Mouse (Mus musculus) monocyte, adult 2 months (primary cell): ENCODE data around the gene Zfp637.
"Not testable (repeated sequence)": the region's sequence is repeated elsewhere in the genome, so short reads cannot be mapped to it uniquely, and the experiment has no call there.

Experiments
- DNase-seq, 2 experiments: peaks; one replicate each; pipeline ENCODE4 v3.0.0; 2022; ENCODE audit warnings: low spot score in 2 of 2, low read depth in 1 of 2

Zfp637 gene

DNA sequence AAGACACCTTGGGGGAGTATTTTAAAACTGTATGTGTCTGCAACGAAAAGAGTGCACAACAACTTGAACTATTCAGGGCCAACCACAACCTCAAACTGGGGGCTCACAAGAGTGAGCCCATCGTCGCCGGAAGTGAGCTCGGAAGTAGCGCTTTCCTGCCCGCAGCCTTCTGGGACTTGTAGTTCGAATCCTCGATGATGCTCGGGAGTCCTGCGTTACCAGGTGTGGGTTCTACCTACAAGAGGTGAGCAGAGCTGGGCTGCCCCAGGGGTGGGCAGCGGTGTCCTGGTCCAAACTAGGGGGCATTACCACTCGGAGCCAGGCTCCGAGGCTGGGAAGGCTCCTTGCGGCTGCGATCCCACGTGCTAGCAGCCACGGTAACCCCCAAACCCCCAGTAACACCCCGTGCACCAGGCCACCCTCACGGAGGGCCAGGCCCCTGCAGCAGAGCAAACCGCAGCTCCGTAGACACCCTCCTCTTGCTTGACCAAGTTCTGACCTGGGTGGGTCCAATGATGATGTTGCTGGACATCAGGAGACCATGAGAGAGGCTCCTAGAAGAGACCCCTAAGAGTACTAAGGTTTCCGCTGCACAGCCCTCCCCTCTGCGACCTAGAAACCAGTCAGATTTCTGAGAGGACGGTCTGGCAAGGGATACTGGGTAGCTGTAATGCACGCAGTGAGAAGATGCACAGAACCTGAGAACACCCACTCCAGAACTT, 22.1 kb downstream of the Zfp637 start:
- DNase-seq, result no peak

DNA sequence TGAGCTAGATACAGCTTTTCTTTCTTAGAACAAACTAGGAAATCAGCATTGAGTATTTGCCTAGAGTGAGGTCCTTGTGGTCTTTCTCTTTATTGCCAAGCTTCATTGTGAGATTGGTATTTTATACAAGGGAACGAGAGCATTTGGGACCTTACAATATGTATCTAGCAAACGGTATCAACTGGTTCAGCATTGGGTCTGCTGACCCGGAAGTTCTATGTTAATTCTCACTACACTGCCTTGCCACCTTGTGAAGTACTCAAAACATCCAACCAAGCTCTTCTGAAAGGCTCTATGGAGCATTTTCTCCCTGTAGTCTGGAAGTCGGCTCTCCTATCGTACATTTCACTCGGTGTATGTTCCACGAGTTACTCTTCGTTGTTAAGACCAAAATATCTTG, 22.8 kb downstream of the Zfp637 start:
- DNase-seq, result no peak

DNA sequence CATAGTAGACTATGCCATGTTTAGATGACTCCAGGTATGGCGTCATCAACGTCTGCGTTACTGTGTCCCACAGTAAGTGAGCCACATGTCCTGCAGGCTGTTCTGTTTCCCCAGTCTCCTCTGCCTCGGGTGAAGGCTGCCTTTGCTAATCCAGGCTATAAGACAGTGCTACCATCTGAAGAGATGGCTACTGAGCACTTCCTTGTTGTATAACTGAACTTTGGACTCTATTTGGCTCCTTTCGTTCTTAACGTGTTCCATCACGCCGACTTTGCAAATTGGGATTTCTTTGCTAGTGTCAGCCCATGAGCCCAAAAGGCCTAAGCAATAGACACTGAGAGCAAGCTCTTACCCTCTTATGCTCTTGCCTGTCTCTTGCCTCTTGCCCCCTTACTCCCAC, 27.2 kb downstream of the Zfp637 start:
- DNase-seq, result no peak

DNA sequence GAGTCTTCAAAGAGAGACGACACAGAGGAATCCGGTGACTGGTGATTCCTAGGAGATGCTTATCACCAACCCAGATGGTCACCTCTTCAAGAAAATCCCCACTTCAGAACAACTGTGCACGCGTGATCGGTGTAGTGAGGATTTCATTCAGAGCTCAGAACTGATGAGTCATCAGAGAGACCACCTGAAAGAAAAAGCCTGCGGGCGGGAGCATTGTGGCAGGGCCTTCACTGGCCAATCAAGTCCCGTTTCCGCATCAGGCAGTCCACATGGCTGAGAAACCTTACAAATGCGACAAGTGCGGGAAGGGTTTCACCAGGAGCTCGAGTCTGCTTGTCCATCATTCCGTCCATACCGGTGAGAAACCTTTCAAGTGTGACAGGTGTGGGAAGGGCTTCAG, 30.1 kb downstream of the Zfp637 start:
- no peak for DNase-seq

DNA sequence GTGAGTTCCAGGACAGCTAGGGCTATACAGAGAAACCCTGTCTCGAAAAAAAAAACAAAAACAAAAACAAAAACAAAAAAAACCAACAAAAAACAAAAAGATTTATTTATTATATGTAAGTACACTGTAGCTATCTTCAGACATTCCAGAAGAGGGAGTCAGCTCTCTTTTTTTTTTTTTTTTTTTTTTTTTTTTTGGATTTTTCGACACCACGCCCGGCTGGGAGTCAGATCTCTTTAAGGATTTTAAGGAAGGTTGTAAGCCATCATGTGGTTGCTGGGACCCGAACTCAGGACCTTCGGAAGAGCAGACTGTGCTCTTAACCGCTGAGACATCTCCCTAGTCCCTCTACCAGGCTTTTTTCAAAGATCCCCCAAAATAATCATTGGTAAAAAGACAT, 32.5 kb downstream of the Zfp637 start:
- DNase-seq, result not testable (repeated sequence)

DNA sequence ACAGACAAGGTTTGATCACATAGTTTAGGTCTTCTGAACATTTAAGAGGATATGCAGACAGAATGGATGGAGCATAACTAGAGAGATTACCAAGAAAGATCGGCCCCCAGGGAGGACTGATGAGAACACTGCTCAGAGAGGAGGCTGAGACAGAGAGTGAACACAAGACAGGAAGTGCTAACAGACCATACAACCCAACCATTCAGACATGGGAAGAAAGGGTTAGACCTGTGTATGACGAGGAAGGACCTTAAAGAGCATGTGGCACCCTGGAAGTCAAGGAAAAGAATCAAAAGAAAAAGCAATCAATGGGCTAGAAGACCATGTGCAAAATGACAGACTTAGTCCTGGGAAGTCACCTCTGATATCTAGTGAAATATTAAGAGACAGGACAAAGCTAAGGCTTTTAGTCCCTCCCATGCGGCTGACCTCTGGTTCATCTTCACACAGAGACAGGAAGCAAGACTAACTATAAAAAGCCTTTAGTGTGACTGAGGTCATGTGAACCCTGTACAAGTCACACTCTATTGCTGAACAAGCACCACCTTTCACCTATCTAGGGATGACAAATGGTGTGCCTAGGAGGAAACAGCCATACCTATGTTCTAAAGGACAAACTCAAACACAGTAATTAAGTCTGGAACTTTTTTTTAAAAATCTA, 33.8 kb downstream of the Zfp637 start:
- DNase-seq, result no peak

DNA sequence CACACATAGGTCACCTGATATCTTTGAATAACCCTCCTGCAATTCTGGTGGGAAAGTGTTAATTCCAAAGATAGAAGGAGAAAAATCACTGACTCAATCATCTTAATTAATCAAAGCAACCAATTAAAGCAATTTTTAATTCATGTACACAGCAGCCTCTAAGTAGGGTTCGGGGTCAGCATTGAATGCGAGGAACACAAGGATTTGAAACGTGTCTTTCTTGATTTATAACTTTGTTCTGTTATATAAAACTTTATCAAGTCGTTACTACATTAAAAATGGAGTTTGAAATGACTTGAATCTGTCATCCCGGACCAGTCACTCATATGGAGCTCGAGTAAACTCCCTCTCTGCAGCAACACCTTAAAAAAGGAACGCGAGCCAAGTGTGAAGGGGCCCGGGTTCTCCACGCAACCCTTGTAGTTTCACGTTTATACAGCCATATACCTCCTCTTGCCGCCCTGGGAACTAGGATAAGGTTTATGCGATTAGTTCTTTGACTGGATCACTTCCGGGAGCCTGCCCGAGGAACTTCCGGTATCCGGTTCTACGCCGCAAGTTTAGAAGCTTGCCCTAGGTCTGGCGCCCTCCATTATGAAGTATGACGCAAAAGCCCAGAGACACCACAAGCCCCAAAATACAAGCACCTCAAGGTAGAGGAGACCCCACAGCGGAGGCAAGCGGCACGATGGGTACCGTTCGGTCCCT, 37.9 kb downstream of the Zfp637 start:
- DNase-seq, result no peak

DNA sequence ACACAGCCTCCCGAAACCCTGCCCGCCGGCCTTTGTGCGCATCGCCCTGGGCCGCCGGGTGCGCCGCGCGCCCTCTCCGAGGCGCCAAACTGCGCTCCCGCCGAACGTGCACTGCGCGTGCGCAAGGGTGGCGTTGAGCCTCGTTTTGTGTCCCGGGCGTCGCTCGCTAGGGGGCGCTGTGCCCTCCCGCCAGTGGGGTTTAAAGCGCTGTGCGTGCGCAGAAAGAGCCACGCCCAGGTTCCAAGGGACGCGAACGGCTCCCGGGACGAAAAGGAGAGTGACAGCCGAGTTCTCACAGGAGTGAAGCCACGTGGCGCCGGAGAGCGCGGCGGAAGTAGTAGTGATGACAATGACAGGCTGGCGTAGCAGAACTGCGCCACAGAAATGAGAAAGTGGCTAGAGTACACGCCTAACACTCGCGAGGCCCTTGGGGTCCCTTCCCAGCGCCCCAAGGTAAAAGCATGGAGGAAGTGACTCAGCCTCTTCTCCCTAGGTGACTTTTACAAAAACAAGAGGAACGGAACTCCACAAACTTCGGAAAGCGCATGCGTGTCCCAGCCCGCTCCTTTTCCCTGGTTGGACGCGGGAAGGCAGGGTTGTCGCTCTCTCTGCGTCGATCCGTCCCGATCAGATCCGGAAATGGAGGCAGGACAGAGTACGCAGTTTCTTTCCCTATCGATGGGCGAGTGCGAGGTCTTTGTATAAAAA, 38.6 kb downstream of the Zfp637 start:
- peak; percentile 98 to 100 for DNase-seq

DNA sequence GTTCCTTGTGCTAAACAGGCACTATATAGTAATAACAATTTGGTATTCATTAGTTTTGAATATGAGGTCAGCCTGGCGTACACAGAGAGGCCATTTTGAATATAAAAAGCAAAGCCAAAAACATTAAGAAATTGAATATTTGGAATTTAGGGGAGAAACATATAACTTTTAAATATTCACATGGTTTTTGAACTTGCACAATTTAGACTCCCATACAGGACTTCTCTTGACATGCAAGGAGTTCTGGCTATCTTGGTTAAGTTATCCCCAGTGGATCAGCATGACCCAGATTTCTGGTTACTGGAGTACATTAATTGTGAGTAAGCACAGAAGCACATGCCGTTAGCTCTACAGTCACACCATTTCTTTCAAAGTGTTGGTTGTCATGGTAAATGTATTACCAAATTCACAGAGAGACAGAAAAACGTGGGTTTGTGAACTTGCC, 39.4 kb downstream of the Zfp637 start:
- no peak for DNase-seq

DNA sequence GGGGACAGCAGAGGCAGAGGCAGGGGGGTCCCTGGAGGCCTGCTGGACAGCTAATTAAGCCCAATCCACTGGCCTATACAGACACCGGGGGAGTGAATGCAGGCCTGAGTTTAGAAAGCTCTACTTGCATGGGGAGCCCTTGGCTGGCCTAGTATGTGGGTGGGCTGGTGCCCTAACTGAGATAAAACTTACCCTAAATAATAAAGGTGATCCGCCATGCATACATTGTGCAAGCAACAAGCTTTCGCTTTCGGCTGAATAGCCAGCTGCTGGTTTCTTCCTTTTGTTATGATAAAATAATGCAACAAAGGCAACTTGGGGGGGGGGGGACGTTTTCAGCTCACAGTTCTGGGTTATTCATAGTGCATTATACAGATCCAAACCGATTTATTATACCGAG, 40.2 kb downstream of the Zfp637 start:
- DNase-seq, result no peak

DNA sequence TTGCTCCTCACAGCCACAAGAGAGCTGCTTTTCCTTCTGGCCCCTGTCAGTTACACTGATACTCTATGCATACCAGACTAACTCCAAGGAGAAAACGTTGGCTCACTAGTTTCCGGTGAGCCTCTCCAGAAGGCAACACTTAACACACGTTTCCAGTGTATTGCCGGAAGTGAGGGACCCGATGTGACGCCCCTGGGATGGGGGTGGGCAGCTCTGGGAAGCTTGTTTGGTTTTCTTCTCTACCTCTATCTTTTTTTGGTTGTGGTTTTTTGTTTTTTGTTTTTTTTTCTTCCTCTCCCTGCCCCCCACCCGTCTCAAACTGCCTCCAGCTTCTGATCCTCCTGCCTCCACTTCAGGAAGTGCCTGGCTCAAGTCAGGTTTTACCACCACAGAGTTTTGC, 41.0 kb downstream of the Zfp637 start:
- no peak for DNase-seq

DNA sequence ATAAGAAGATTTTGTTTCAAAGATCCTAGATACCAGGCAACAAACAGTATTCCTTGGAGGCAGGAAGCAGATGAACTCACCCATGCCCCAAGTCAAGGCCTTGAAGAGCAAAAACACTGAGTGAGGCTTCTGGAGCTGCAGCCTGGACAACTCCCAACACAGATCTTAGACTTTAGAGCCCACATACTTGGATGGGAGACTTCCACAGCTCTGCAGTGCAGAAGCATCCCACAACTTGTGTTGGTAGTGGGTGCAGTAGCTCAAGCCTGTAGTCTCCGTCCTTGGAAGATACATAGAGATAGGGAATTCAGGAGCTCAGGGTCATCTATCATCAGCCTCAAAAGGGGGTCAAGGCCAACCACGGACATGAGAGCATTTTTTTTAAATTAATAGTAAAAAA, 45.0 kb downstream of the Zfp637 start:
- DNase-seq, result no peak

DNA sequence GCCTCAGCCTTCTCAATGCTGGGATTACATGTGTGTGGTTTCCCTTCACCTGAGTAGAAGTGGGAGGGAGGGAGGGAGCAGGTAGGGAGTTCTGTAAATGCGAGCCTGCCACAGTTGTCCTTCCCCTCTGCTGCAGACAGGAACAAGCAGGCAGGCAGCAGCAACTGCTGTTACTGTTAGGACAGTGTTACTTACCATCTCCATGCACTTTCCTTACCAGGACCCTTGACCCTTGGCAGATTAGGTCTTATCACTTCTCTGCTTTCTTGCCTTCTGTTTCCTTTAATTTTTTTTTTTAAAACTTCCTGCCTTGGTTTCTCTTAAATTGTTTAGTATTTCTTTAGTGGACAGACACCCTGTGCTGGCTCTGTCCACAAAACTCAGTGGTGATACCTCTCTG, 47.1 kb downstream of the Zfp637 start:
- DNase-seq, result no peak

DNA sequence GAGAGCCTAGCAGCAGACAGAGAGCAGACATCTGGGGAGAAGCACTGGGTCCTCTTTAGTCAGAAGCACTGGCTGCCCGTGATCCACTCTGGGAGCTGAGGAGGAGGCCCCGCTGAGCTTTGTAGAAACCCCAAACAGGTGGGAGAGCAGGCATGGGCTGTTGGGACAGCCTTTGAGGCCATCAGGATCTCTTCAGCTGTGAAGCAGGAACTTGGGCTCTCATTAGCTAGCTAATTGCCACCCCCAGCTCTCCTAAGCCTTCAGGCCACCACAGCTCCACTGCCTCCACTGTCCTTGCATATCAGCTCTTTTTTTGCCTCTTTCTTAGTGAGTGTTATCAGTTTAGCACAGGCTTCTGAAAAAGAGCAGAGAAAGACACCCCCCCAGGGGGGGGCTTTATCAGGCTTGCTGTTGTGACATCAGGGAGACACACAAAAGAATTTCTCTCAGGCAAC, 47.7 kb downstream of the Zfp637 start:
- DNase-seq, result no peak

DNA sequence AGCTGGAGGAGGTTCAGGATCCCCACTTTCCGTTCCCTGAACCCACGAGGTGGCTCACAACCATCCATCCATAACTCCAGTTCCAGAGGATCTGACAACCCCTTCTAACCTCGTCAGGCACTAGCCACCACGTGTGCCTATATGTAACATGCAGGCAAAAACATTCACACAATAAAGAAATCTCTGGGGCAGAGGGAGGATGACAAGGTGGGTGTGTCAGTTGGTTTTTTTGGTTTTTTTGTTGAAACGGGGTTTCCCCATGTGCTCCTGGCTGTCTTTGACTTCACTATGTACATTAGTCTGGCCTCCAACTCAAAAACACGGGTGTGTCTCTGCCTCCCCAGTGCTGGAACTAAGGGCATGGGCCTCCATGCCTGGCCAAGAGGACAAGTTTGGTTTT, 49.3 kb downstream of the Zfp637 start:
- no peak for DNase-seq

DNA sequence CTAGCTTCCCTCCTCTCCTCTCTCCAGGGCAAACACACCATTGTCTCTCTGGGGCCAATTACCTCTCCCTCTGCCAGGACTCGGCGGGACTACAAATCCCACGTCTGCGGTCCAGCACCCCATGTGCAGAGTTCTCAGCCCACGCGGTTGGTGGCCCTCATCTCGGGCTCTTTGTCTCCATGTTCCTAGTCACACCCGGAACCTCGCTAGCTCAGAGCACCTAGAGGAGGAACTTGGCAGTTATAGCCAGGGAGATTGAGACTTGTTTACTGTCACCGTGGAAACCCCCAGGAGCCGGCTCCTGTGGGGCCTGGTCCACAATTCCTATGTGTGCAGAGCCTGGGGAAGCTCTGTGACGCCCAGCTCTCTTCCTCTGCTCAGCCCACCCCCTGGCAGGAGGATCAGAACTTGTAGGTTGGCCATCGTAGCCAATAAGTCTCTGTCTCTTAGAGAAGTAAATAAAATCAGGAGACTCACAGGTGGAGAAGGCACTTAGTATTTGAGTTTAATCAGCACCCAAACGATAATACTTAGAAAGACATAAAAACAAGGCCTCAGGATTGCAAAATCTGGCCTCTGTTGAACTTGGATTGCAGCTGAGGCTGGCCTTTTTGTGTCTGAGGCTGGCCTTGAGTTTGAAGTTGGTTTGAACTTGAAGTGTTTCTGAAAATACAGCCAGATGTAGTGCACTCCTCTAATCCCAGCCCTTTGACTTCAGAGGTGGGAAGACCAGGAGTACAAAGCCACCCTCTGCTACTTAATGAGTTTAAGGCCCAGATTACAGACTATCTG, 50.6 kb downstream of the Zfp637 start:
- DNase-seq, result no peak

DNA sequence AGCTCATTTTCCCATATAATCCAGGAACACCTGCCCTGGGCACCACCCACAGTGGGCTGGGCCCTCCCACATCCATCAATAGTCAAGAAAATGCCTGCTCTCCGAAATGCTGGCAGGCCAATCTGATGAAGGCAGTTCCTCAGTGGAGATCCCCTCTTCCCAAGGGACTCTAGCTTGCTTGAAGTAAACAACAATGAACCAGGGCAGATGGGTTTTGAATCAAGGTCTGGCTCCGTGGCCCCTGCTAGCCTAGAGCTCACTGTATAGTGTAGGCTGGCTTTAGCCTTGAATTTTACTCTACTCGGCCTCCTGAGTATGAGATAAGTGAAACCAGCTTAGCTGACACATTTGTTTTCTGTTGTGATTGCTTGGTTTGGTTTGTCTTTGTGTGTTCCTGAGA, 51.4 kb downstream of the Zfp637 start:
- no peak for DNase-seq

DNA sequence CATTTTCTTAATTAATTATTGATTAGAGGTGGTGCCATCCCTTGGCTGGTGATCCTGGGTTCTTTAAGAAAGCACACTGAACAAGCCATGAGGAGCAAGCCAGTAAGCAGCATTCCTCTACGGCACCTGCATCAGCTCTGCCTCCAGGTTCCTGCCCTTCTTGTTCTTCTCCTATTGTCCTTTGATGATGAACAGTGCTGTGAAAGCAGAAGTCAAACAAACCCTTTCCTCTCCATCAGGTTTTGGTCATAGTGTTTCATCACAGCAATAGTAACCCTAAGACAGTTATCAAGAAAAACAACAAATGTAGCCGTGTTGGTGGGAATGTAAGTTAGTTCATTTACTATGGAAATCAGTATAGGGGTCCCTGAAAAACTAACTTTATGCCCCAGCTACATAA, 52.5 kb downstream of the Zfp637 start:
- DNase-seq, result no peak
